Mouse (Mus musculus): Measurements from ENCODE around the gene Apobr.

GRCm38 (mm10) chr7:126587779-126588178 lies 3.0 kb downstream of the Apobr start:
- TF ChIP-seq CTCF (IDR thresholded peaks at IDR 0.05; ENCODE audit: borderline replicate concordance, insufficient read depth, low read depth, low read length) (0 out of 2 replicates have a peak, but pooled peaks have one; percentile 35), POLR2A (IDR thresholded peaks at IDR 0.05; ENCODE audit: borderline replicate concordance, insufficient read depth, low read length) (no peak)
